Mouse (Mus musculus): ENCODE measurements around the gene Zfp174. TPM values are rescaled to one million over a fixed set of nuclear protein-coding genes. Genes with fewer than 3 reads are reported as not detected.

Zfp174 gene
- polyA plus RNA-seq, 1 experiment from 2014 or later = 1.3 TPM

GRCm38 (mm10) chr16:3891621-3892295 lies 44.7 kb downstream of the Zfp174 start:
- H3K9me3 ChIP-seq (ENCODE audit: control insufficient read depth, low read length) = no peaks in the 10 kb centered on the region
- WGBS = 96% methylated on average over 14 of the region's 14 CpGs
- no peak for ATAC-seq (replicated peaks; ENCODE audit: low FRiP score, low TSS enrichment, low read depth)
- no peaks in the 10 kb centered on the region for H3K27me3 ChIP-seq (replicated peaks; ENCODE audit: control insufficient read depth, insufficient read depth, low read length)
- no peak overlapping the region for H3K9ac ChIP-seq (ENCODE audit: low read length)
- H3K4me2 ChIP-seq (ENCODE audit: low read length) = no peak overlapping the region
- no peak overlapping the region for H3K4me3 ChIP-seq (ENCODE audit: low read depth, low read length)
- no peak overlapping the region for H3K27ac ChIP-seq (ENCODE audit: low read depth)
- DNase-seq (ENCODE audit: low spot score) = no peak
- H3K36me3 ChIP-seq (ENCODE audit: control insufficient read depth, insufficient read depth, low read length) = peaks cover 18% of the 10 kb centered on the region
- H3K4me1 ChIP-seq (replicated peaks; ENCODE audit: control insufficient read depth, insufficient read depth, low read length) = no peaks in the 10 kb centered on the region

GRCm38 (mm10) chr16:3893739-3894138 lies 46.7 kb downstream of the Zfp174 start:
- DNase-seq (ENCODE audit: low spot score) (no peak), ATAC-seq (replicated peaks; ENCODE audit: low FRiP score, low TSS enrichment, low read depth) (no peak)
- H3K4me2 ChIP-seq (ENCODE audit: low read length) = no peak overlapping the region
- H3K4me1 ChIP-seq (replicated peaks; ENCODE audit: control insufficient read depth, insufficient read depth, low read length) = no peaks in the 10 kb centered on the region
- H3K27ac ChIP-seq (ENCODE audit: low read depth) = no peak overlapping the region
- H3K9me3 ChIP-seq (ENCODE audit: control insufficient read depth, low read length) = no peaks in the 10 kb centered on the region
- no peak overlapping the region for H3K4me3 ChIP-seq (ENCODE audit: low read depth, low read length)
- WGBS = 42% methylated on average over 3 of the region's 3 CpGs
- H3K27me3 ChIP-seq (replicated peaks; ENCODE audit: control insufficient read depth, insufficient read depth, low read length) = no peaks in the 10 kb centered on the region
- H3K36me3 ChIP-seq (ENCODE audit: control insufficient read depth, insufficient read depth, low read length) = peaks cover 38% of the 10 kb centered on the region
- no peak overlapping the region for H3K9ac ChIP-seq (ENCODE audit: low read length)

- no peaks in the 10 kb centered on the region for H3K27me3 ChIP-seq (replicated peaks; ENCODE audit: control insufficient read depth, insufficient read depth, low read length)
- H3K9me3 ChIP-seq (ENCODE audit: control insufficient read depth, low read length) = no peaks in the 10 kb centered on the region
- ATAC-seq (replicated peaks; ENCODE audit: low FRiP score, low TSS enrichment, low read depth) (no peak), DNase-seq (ENCODE audit: low spot score) (no peak)
- 0 out of 2 replicates have a peak overlapping the region, but pooled peaks have one; percentile 16 for H3K27ac ChIP-seq (ENCODE audit: low read depth)
- H3K4me3 ChIP-seq (ENCODE audit: low read depth, low read length) = no peak overlapping the region
- H3K9ac ChIP-seq (ENCODE audit: low read length) = no peak overlapping the region
- no peak overlapping the region for H3K4me2 ChIP-seq (ENCODE audit: low read length)
- no peaks in the 10 kb centered on the region for H3K4me1 ChIP-seq (replicated peaks; ENCODE audit: control insufficient read depth, insufficient read depth, low read length)
- WGBS = 75% methylated on average over 9 of the region's 9 CpGs
- peaks cover 54% of the 10 kb centered on the region for H3K36me3 ChIP-seq (ENCODE audit: control insufficient read depth, insufficient read depth, low read length)
Measured at GRCm38 (mm10) chr16:3895173-3895792, 48.2 kb downstream of the Zfp174 start.

DNA sequence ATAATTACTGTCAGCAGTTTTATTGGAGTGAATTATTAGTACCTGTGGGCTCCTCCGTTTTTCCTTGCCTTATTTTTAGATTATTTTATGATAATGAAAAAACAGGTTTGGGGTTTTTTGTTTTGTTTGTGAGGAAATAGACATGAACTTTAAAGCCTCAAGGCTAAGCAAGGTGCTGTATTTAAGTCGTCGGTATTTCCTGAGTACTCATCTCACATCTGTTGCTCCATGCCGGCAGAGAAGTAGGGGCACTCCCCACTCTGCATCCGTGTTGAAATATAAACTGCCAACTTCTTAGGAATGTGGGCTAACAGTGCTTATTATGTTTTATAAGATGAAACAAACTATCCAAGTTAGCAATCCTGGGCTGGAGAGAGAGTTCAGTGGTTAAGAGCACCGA lies 49.0 kb downstream of the Zfp174 start:
- H3K27ac ChIP-seq (ENCODE audit: low read depth) = no peak overlapping the region
- DNase-seq (ENCODE audit: low spot score) = no peak

DNA sequence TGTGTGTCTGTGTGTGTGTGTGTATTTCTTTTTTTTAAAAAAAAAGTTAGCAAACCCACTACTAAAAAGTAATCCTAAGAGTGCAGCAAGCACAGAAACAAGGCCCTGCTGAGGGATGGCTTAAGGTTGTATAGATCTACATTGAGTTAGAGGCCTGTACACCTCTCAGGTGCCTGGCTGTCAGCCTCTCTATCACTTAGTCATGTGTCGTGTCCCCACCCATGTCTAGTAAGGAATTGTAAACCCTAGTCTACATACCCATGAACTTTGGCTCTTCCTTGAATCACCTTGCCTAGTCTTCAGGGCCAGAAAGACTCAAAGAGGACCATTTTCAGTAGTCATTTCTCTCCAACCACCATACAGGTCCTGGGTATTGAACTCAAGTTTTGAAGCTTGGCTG lies 49.5 kb downstream of the Zfp174 start:
- Histone ChIP-seq H3K9ac (ENCODE audit: low read length) (no peak overlapping the region), H3K27ac (ENCODE audit: low read depth) (no peak overlapping the region), H3K4me2 (ENCODE audit: low read length) (no peak overlapping the region), H3K4me1 (replicated peaks; ENCODE audit: control insufficient read depth, insufficient read depth, low read length) (no peaks in the 10 kb centered on the region), H3K27me3 (replicated peaks; ENCODE audit: control insufficient read depth, insufficient read depth, low read length) (no peaks in the 10 kb centered on the region), H3K9me3 (ENCODE audit: control insufficient read depth, low read length) (no peaks in the 10 kb centered on the region), H3K36me3 (ENCODE audit: control insufficient read depth, insufficient read depth, low read length) (peaks cover 66% of the 10 kb centered on the region), H3K4me3 (ENCODE audit: low read depth, low read length) (no peak overlapping the region)
- WGBS = 96% methylated on average over 1 of the region's 1 CpGs
- ATAC-seq (replicated peaks; ENCODE audit: low FRiP score, low TSS enrichment, low read depth) (no peak), DNase-seq (ENCODE audit: low spot score) (no peak)

More for the DNA sequence above, 49.0 kb downstream of the Zfp174 start:
- no peaks in the 10 kb centered on the region for H3K4me1 ChIP-seq (replicated peaks; ENCODE audit: control insufficient read depth, insufficient read depth, low read length)
- peaks cover 61% of the 10 kb centered on the region for H3K36me3 ChIP-seq (ENCODE audit: control insufficient read depth, insufficient read depth, low read length)
- 81% methylated on average over 6 of the region's 6 CpGs for WGBS
- H3K9me3 ChIP-seq (ENCODE audit: control insufficient read depth, low read length) = no peaks in the 10 kb centered on the region
- ATAC-seq (replicated peaks; ENCODE audit: low FRiP score, low TSS enrichment, low read depth) = no peak
- H3K27me3 ChIP-seq (replicated peaks; ENCODE audit: control insufficient read depth, insufficient read depth, low read length) = no peaks in the 10 kb centered on the region
- no peak overlapping the region for H3K4me2 ChIP-seq (ENCODE audit: low read length)
- no peak overlapping the region for H3K4me3 ChIP-seq (ENCODE audit: low read depth, low read length)
- no peak overlapping the region for H3K9ac ChIP-seq (ENCODE audit: low read length)

DNA sequence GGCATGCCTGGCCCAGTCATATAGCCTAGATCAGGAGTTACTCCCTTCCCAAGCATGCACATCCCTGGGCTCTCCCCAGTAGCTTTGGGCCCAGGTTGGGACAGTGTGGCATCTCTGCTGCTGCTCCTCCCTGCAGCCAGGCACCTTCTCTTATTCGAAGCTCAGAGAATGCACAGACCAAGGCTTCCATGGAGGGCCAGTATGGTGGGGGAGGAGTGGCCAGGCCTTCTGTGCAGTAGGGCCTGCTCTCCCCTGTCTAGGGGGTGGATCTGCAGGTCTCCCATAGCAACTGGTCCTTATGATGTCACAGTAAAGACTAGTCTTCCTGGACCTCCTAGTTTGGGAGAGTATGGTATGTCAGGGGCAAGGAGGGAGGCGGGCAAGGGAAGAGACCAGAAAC lies 60.4 kb downstream of the Zfp174 start:
- Histone ChIP-seq H3K4me1 (replicated peaks; ENCODE audit: control insufficient read depth, insufficient read depth, low read length) (0 out of 2 replicates have a peak, but pooled peaks cover 5% of the 10 kb centered on the region), H3K4me2 (ENCODE audit: low read length) (no peak overlapping the region), H3K36me3 (ENCODE audit: control insufficient read depth, insufficient read depth, low read length) (peaks cover 35% of the 10 kb centered on the region), H3K27ac (ENCODE audit: low read depth) (no peak overlapping the region), H3K9me3 (ENCODE audit: control insufficient read depth, low read length) (no peaks in the 10 kb centered on the region), H3K4me3 (ENCODE audit: low read depth, low read length) (no peak overlapping the region), H3K27me3 (replicated peaks; ENCODE audit: control insufficient read depth, insufficient read depth, low read length) (no peaks in the 10 kb centered on the region), H3K9ac (ENCODE audit: low read length) (no peak overlapping the region)
- ATAC-seq (replicated peaks; ENCODE audit: low FRiP score, low TSS enrichment, low read depth) (no peak), DNase-seq (ENCODE audit: low spot score) (no peak)
- 71% methylated on average over 2 of the region's 2 CpGs for WGBS

Other genes with a start within 250 kb of the Zfp174 start
- gene Mefv, start 129.2 kb upstream of the Zfp174 start, polyA plus RNA-seq (2014; fragmentation: Nextera tagmentation; extraction: Ambion mirVana) = 0.09 and 0.16 TPM in 2 replicates
- 27.3 and 33.7 TPM in 2 replicates for gene Zfp263, start 103.2 kb upstream of the Zfp174 start, polyA plus RNA-seq (2014; fragmentation: Nextera tagmentation; extraction: Ambion mirVana)
- gene Olfr15, start 16.4 kb upstream of the Zfp174 start, polyA plus RNA-seq (2014; fragmentation: Nextera tagmentation; extraction: Ambion mirVana) = not detected in 2 replicates
- gene Naa60, start 25.1 kb downstream of the Zfp174 start, polyA plus RNA-seq (2014; fragmentation: Nextera tagmentation; extraction: Ambion mirVana) = 46.9 and 47.3 TPM in 2 replicates
- gene Zfp597, start 37.3 kb downstream of the Zfp174 start, polyA plus RNA-seq (2014; fragmentation: Nextera tagmentation; extraction: Ambion mirVana) = 5.8 and 6.0 TPM in 2 replicates
- 1.7 and 2.0 TPM in 2 replicates for gene Gm20695, start 37.4 kb downstream of the Zfp174 start, polyA plus RNA-seq (2014; fragmentation: Nextera tagmentation; extraction: Ambion mirVana)
- 4.8 and 5.3 TPM in 2 replicates for gene 1700037C18Rik, start 61.4 kb downstream of the Zfp174 start, polyA plus RNA-seq (2014; fragmentation: Nextera tagmentation; extraction: Ambion mirVana)
- gene Cluap1, start 61.5 kb downstream of the Zfp174 start, polyA plus RNA-seq (2014; fragmentation: Nextera tagmentation; extraction: Ambion mirVana) = 21.8 and 24.3 TPM in 2 replicates
- gene Nlrc3, start 129.4 kb downstream of the Zfp174 start, polyA plus RNA-seq (2014; fragmentation: Nextera tagmentation; extraction: Ambion mirVana) = 0.84 and 1.6 TPM in 2 replicates
- gene Slx4, start 156.5 kb downstream of the Zfp174 start, polyA plus RNA-seq (2014; fragmentation: Nextera tagmentation; extraction: Ambion mirVana) = 23.5 and 23.8 TPM in 2 replicates
- 4.4 and 7.4 TPM in 2 replicates for gene Dnase1, start 189.7 kb downstream of the Zfp174 start, polyA plus RNA-seq (2014; fragmentation: Nextera tagmentation; extraction: Ambion mirVana)
- gene Trap1, start 230.6 kb downstream of the Zfp174 start, polyA plus RNA-seq (2014; fragmentation: Nextera tagmentation; extraction: Ambion mirVana) = 118 and 122 TPM in 2 replicates

All from intestine, embryonic 14.5 days (tissue).